Mouse (Mus musculus): Measurements from ENCODE around the gene Ccdc97. TPM values are rescaled to one million over a fixed set of nuclear protein-coding genes. Genes with fewer than 3 reads are reported as not detected.

The Ccdc97 gene
- polyA plus RNA-seq (2015; fragmentation: Nextera tagmentation; extraction: Ambion mirVana), result 25.6 and 32.8 TPM in 2 replicates

- WGBS, result 4% methylated on average over 32 of the region's 32 CpGs
- peak within 1 kb of the TSS; percentile 87 for H3K4me2 ChIP-seq (replicated peaks; ENCODE audit: low read depth, low read length)
- H3K4me1 ChIP-seq (ENCODE audit: insufficient read depth, low read length), result peaks cover 18% of the 10 kb centered on the region
- H3K4me3 ChIP-seq (ENCODE audit: low read length), result peak within 1 kb of the TSS; percentile 88
- no peaks in the 10 kb centered on the region for H3K27me3 ChIP-seq (ENCODE audit: insufficient read depth, low read length)
- H3K27ac ChIP-seq (ENCODE audit: low read length), result peak within 1 kb of the TSS; percentile 90
- ATAC-seq (ENCODE audit: low FRiP score, low TSS enrichment), result peak; percentile 84
- peaks cover 56% of the 10 kb centered on the region for H3K36me3 ChIP-seq (ENCODE audit: insufficient read depth, low read length)
- no peaks in the 10 kb centered on the region for H3K9me3 ChIP-seq (ENCODE audit: low read length)
- H3K9ac ChIP-seq (replicated peaks; ENCODE audit: low read length), result peak within 1 kb of the TSS; percentile 86
These were observed at the start of gene Ccdc97 for GRCm38 (mm10) chr7:25718788-25719417. TSS of gene Ccdc97 (minus strand) at chr7:25719088.

DNA sequence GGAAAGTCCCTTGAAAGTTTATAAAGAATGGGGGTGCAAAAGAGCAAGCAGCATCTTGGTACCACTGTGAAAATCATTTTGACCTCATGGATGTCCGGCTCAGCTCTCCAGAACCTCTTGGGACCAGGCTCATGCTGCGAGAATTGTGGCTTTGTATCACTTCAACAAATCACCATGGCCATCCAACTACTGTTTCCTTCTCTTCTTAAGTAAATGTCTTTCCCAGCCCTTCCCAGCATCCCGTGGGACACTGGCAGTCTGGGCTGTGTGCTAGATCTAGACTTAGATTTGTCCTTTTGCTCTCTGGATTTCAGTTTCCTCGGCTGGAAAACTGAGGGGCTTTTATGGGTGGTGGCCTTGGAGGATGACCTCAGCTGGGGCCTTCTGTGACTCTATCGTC, 49.3 kb upstream of the Ccdc97 start:
- ATAC-seq (ENCODE audit: low FRiP score, low TSS enrichment), result no peak
- no peak overlapping the region for H3K4me3 ChIP-seq (ENCODE audit: low read length)
- H3K4me1 ChIP-seq (ENCODE audit: insufficient read depth, low read length), result peaks cover 7% of the 10 kb centered on the region; the same call in 1 of the 2 replicates
- no peak overlapping the region for H3K9ac ChIP-seq (replicated peaks; ENCODE audit: low read length)
- H3K9me3 ChIP-seq (ENCODE audit: low read length), result no peaks in the 10 kb centered on the region
- H3K27ac ChIP-seq (ENCODE audit: low read length), result no peak overlapping the region
- no peaks in the 10 kb centered on the region for H3K27me3 ChIP-seq (ENCODE audit: insufficient read depth, low read length)
- WGBS, result 88% methylated on average over 5 of the region's 5 CpGs
- H3K36me3 ChIP-seq (ENCODE audit: insufficient read depth, low read length), result peaks cover 43% of the 10 kb centered on the region
- no peak overlapping the region for H3K4me2 ChIP-seq (replicated peaks; ENCODE audit: low read depth, low read length)

- Histone ChIP-seq H3K36me3 (ENCODE audit: insufficient read depth, low read length) (peaks cover 41% of the 10 kb centered on the region), H3K9ac (replicated peaks; ENCODE audit: low read length) (no peak overlapping the region), H3K27me3 (ENCODE audit: insufficient read depth, low read length) (no peaks in the 10 kb centered on the region), H3K27ac (ENCODE audit: low read length) (no peak overlapping the region), H3K4me3 (ENCODE audit: low read length) (no peak overlapping the region), H3K4me1 (ENCODE audit: insufficient read depth, low read length) (peaks cover 12% of the 10 kb centered on the region; the same call in 1 of the 2 replicates), H3K4me2 (replicated peaks; ENCODE audit: low read depth, low read length) (no peak overlapping the region), H3K9me3 (ENCODE audit: low read length) (no peaks in the 10 kb centered on the region)
- 87% methylated on average over 6 of the region's 6 CpGs for WGBS
- ATAC-seq (ENCODE audit: low FRiP score, low TSS enrichment), result no peak
These were observed 47.2 kb upstream of the Ccdc97 start for GRCm38 (mm10) chr7:25766108-25766507.

DNA sequence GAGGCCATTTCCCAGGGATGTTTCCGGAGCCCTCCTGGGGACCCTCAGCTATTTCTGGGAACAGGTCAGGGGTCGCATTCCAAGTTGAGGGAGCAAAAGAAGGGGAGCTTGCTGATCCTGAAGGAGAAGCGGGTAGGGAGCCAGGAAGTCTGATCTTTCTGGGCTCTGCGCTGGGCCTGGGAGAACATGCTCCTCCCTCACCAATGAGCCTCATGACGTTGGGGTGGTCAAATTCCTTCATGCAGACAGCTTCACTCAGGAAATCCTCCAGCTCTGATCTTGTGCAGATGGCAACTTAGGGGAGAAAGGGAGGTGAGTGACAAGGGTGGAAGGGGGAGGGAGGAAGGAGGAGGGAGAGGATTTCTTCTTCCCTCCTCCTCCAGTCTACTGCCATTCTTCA, 45.3 kb upstream of the Ccdc97 start:
- no peak overlapping the region for H3K9ac ChIP-seq (replicated peaks; ENCODE audit: low read length)
- ATAC-seq (ENCODE audit: low FRiP score, low TSS enrichment), result peak; percentile 72
- 49% methylated on average over 5 of the region's 5 CpGs for WGBS

GRCm38 (mm10) chr7:25763678-25764077, 44.8 kb upstream of the Ccdc97 start:
- WGBS, result 41% methylated on average over 11 of the region's 11 CpGs
- H3K36me3 ChIP-seq (ENCODE audit: insufficient read depth, low read length), result peaks cover 33% of the 10 kb centered on the region
- ATAC-seq (ENCODE audit: low FRiP score, low TSS enrichment), result peak; percentile 83

More for the DNA sequence above, 45.3 kb upstream of the Ccdc97 start:
- Histone ChIP-seq H3K9me3 (ENCODE audit: low read length) (no peaks in the 10 kb centered on the region), H3K27me3 (ENCODE audit: insufficient read depth, low read length) (no peaks in the 10 kb centered on the region), H3K4me2 (replicated peaks; ENCODE audit: low read depth, low read length) (peak overlapping the region; percentile 17; the same call in 1 of the 2 replicates), H3K36me3 (ENCODE audit: insufficient read depth, low read length) (peaks cover 38% of the 10 kb centered on the region), H3K4me3 (ENCODE audit: low read length) (no peak overlapping the region), H3K4me1 (ENCODE audit: insufficient read depth, low read length) (peaks cover 12% of the 10 kb centered on the region; the same call in 1 of the 2 replicates), H3K27ac (ENCODE audit: low read length) (peak overlapping the region; percentile 94)

GRCm38 (mm10) chr7:25761354-25761753, 42.5 kb upstream of the Ccdc97 start:
- Histone ChIP-seq H3K4me1 (ENCODE audit: insufficient read depth, low read length) (peaks cover 12% of the 10 kb centered on the region; the same call in 1 of the 2 replicates), H3K9ac (replicated peaks; ENCODE audit: low read length) (no peak overlapping the region), H3K36me3 (ENCODE audit: insufficient read depth, low read length) (peaks cover 24% of the 10 kb centered on the region), H3K27me3 (ENCODE audit: insufficient read depth, low read length) (no peaks in the 10 kb centered on the region), H3K4me2 (replicated peaks; ENCODE audit: low read depth, low read length) (no peak overlapping the region), H3K9me3 (ENCODE audit: low read length) (no peaks in the 10 kb centered on the region), H3K4me3 (ENCODE audit: low read length) (no peak overlapping the region), H3K27ac (ENCODE audit: low read length) (no peak overlapping the region)
- WGBS, result 75% methylated on average over 10 of the region's 10 CpGs
- no peak for ATAC-seq (ENCODE audit: low FRiP score, low TSS enrichment)

More at GRCm38 (mm10) chr7:25763678-25764077, 44.8 kb upstream of the Ccdc97 start:
- H3K4me2 ChIP-seq (replicated peaks; ENCODE audit: low read depth, low read length), result peak overlapping the region; percentile 17; the same call in 1 of the 2 replicates
- H3K9me3 ChIP-seq (ENCODE audit: low read length), result no peaks in the 10 kb centered on the region
- H3K4me3 ChIP-seq (ENCODE audit: low read length), result no peak overlapping the region
- no peak overlapping the region for H3K9ac ChIP-seq (replicated peaks; ENCODE audit: low read length)
- peak overlapping the region; percentile 94 for H3K27ac ChIP-seq (ENCODE audit: low read length)
- H3K4me1 ChIP-seq (ENCODE audit: insufficient read depth, low read length), result peaks cover 12% of the 10 kb centered on the region; the same call in 1 of the 2 replicates
- no peaks in the 10 kb centered on the region for H3K27me3 ChIP-seq (ENCODE audit: insufficient read depth, low read length)

DNA sequence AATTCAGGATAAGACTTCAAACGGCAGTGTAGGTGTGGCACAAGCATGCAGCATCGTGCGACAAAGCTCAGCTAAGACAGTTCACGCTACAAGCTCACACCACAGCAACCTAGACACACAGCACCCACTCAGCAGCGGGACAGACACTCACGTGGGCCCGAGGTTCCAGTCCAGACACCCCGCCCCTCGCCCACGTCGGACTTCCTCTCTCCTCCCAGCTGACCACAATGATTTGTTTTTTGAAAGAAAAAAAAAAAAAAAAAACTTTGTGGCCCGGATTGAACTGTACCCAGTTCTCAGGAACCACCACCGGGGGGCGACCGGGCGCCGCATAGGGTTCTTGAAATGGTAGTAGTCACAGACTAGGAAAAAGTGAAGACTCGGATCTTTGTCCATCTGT, 37.1 kb upstream of the Ccdc97 start:
- WGBS, result under 1% methylated on average over 18 of the region's 18 CpGs
- peak overlapping the region; percentile 70 for H3K9ac ChIP-seq (replicated peaks; ENCODE audit: low read length)
- peaks cover 17% of the 10 kb centered on the region for H3K4me1 ChIP-seq (ENCODE audit: insufficient read depth, low read length)
- ATAC-seq (ENCODE audit: low FRiP score, low TSS enrichment), result peak; percentile 40
- H3K9me3 ChIP-seq (ENCODE audit: low read length), result no peaks in the 10 kb centered on the region
- H3K36me3 ChIP-seq (ENCODE audit: insufficient read depth, low read length), result peaks cover 14% of the 10 kb centered on the region; the same call in 1 of the 2 replicates
- H3K4me2 ChIP-seq (replicated peaks; ENCODE audit: low read depth, low read length), result peak overlapping the region; percentile 89
- peak overlapping the region; percentile 75 for H3K4me3 ChIP-seq (ENCODE audit: low read length)
- no peaks in the 10 kb centered on the region for H3K27me3 ChIP-seq (ENCODE audit: insufficient read depth, low read length)
- H3K27ac ChIP-seq (ENCODE audit: low read length), result peak overlapping the region; percentile 98

- peak; percentile 60 for ATAC-seq (ENCODE audit: low FRiP score, low TSS enrichment)
- Histone ChIP-seq H3K4me2 (replicated peaks; ENCODE audit: low read depth, low read length) (peak overlapping the region; percentile 89), H3K9ac (replicated peaks; ENCODE audit: low read length) (peak overlapping the region; percentile 70), H3K27me3 (ENCODE audit: insufficient read depth, low read length) (no peaks in the 10 kb centered on the region), H3K4me1 (ENCODE audit: insufficient read depth, low read length) (peaks cover 17% of the 10 kb centered on the region), H3K9me3 (ENCODE audit: low read length) (no peaks in the 10 kb centered on the region), H3K36me3 (ENCODE audit: insufficient read depth, low read length) (peaks cover 13% of the 10 kb centered on the region), H3K27ac (ENCODE audit: low read length) (peak overlapping the region; percentile 98), H3K4me3 (ENCODE audit: low read length) (peak overlapping the region; percentile 75)
- WGBS, result 0% methylated on average over 15 of the region's 15 CpGs
These were observed 36.6 kb upstream of the Ccdc97 start for GRCm38 (mm10) chr7:25755468-25755833.

DNA sequence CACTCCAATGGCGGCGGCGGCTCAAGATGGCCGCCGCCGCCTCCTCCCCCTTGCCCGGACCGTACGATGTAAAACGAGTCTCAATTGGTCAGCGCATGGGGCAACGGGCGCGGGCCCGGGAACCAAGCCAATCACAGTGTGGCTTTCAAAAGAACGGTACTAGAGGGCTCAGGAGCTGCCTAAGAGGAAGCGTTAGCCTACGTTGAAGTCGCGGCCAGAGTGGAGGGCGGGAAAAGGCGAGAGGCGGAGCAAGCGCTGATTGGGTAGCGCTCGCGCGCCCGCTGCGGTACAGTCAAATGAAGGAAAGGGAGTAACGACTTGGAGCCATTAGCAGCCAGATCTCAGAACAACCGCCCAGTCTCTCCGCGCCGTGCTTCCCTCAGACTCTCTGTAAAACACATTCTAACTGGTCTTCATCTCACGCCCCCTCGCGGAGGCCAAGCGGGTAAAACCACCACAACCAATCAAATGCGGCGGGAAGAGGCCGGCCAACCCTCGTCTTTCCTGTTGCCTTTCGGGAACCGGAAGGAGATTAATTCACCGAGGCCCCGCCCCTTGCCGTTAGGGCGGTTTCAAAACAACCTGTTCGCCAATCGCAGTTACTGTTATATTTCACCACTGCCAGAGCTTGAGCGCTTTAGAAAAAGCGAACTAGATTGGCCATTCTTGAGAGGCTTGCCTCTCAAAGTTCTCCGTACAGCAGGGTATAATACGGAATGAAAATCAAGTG, 36.0 kb upstream of the Ccdc97 start, which contains the start of gene Hnrnpul1:
Gene Hnrnpul1 (minus strand): TSS at position 20 of the 730 bp plus-strand sequence.
- peak; percentile 94 for ATAC-seq (ENCODE audit: low FRiP score, low TSS enrichment)
- Histone ChIP-seq H3K36me3 (ENCODE audit: insufficient read depth, low read length) (peaks cover 17% of the 10 kb centered on the region), H3K4me2 (replicated peaks; ENCODE audit: low read depth, low read length) (peak within 1 kb of the TSS; percentile 89), H3K27me3 (ENCODE audit: insufficient read depth, low read length) (no peaks in the 10 kb centered on the region), H3K4me1 (ENCODE audit: insufficient read depth, low read length) (peaks cover 17% of the 10 kb centered on the region), H3K27ac (ENCODE audit: low read length) (peak within 1 kb of the TSS; percentile 98), H3K9ac (replicated peaks; ENCODE audit: low read length) (peak within 1 kb of the TSS; percentile 90), H3K9me3 (ENCODE audit: low read length) (no peaks in the 10 kb centered on the region), H3K4me3 (ENCODE audit: low read length) (peak within 1 kb of the TSS; percentile 75)
- under 1% methylated on average over 55 of the region's 55 CpGs for WGBS

Measured in kidney, embryonic 16.5 days (tissue).